Mouse (Mus musculus) macrophage (primary cell): ENCODE data around the gene Mtrex. TPM values are rescaled to one million over a fixed set of nuclear protein-coding genes. Genes with fewer than 3 reads are reported as not detected.

ENCODE experiments used
- H3K27ac ChIP-seq: fragments of 350-480 bp; formaldehyde crosslinking; 2 replicates; pipeline ENCODE4 v1.9.0; 2021
- H3K36me3 ChIP-seq: fragments of 350-480 bp; formaldehyde crosslinking; 2 replicates; pipeline ENCODE4 v1.9.0; 2021; ENCODE audit errors: inconsistent target
- H3K4me3 ChIP-seq: fragments of 350-480 bp; formaldehyde crosslinking; 2 replicates; pipeline ENCODE4 v1.9.0; 2021; ENCODE audit errors: inconsistent target
- H3K79me2 ChIP-seq: fragments of 350-480 bp; formaldehyde crosslinking; 2 replicates; pipeline ENCODE4 v1.9.0; 2021; ENCODE audit errors: inconsistent target
- WGBS: methylation state at CpG from one replicate; pipeline ENCODE4 v1.1.7; 2026; ENCODE audit warnings: inconsistent platforms; ENCODE audit not compliant: missing documents; 5-methylcytosine and 5-hydroxymethylcytosine counted together
- polyA plus RNA-seq: library from polyadenylated mRNA; stranded (reverse); fragments of 250-400 nt; gene quantifications from 3 replicates; pipeline ENCODE4 v1.2.4, GENCODE M21; 2018; ENCODE audit warnings: inconsistent platforms

Mtrex gene
- polyA plus RNA-seq, 1 experiment from 2014 or later, result 43.6 TPM

DNA sequence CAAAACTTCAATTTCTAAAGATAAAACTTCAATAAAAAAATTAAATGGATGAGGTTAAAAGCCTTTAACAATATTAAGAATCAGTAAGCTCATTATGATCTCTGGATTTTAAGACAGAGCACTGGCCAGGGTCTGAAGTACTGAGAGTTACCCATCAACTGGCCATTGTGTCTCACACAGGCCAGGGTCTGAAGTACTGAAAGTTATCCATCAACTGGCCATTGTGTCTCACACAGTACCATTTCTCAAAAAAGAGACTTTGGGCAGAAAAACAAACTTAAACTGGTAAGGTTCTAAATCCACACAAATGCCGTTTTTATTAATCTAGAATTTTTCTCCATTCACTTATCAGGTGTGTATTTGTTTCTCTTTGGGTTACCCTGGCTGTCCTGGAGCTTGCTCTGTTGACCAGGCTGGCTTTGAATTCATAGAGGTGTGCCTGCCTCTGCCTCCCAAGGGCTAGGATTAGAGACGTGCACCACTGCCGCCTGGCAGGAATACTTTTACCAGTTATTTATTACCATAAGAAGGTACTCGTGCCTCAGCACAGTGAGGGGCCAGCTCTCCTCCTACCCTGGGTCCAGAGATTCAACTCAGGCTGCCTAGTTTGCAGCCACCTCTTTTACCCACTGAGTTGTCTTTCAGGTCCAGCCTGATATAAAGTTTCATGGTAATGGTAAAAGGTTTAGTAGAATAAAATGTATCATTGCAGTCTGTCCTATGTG, 7.9 kb downstream of the Mtrex start:
- Histone ChIP-seq H3K4me3 (no peak overlapping the region), H3K27ac (no peak overlapping the region), H3K79me2 (peaks cover 38% of the 10 kb centered on the region), H3K36me3 (peaks cover 55% of the 10 kb centered on the region)
- WGBS, result 96% methylated on average over 4 of the region's 4 CpGs

DNA sequence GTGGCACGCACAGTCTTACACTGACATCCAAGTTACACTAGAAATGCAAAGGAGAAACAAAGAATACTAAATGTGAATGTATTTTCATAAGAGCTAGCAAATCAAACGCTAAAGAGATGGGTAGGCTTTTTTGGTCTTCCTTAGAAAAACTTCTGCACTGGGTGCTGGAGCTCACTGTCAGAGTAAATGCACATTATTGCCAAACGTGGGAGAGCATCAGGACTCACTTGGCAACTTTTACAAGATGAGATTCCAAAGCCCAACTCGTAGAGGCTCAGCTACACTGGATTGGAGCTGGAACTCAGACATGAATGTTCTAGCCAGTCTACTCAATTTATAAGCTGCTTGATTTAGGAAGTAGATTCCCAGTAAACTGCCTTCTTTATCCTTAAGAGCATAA, 16.8 kb downstream of the Mtrex start:
- Histone ChIP-seq H3K36me3 (peaks cover 75% of the 10 kb centered on the region), H3K27ac (no peak overlapping the region), H3K4me3 (no peak overlapping the region), H3K79me2 (no peaks in the 10 kb centered on the region)
- 93% methylated on average over 4 of the region's 4 CpGs for WGBS

DNA sequence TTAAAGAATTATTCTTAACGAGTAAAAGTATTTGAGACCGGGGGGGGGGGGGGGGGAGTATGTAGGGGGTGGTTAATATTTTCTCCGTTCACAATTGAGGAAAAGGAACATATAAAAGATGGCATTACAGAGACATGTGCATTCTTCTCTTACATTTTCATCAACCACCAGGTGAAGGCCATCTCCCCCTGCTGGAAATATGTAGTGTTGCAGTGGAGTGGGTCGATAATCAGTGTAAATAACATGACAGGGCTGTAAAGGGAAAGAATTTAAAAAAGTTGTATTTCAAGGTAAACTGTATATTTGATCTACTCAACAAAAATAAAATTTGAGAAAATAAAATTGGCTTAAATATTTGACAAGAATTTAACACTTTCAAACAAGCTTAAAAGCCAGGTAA, 17.5 kb downstream of the Mtrex start:
- H3K79me2 ChIP-seq, result no peaks in the 10 kb centered on the region
- 41% methylated on average over 3 of the region's 4 CpGs for WGBS
- H3K4me3 ChIP-seq, result no peak overlapping the region
- H3K36me3 ChIP-seq, result peaks cover 74% of the 10 kb centered on the region
- no peak overlapping the region for H3K27ac ChIP-seq

DNA sequence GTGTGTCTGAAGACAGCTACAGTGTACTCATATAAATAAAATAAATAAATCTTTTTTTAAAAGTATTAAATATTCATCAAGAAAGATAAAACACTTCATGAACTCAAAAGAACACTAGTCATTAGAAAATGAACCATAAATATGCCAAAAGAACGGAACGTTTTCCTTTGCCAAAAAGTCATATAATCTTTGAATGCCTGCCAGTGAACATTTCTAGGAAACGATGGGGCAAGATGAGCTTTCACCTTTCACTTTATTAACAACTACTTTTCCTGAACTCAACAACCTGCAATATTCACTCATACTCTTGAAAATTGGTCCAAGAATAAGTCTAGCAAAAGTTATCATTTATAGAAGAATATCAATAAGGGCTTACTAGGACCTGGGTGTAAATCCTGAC, 25.0 kb downstream of the Mtrex start:
- Histone ChIP-seq H3K27ac (no peak overlapping the region), H3K4me3 (no peak overlapping the region), H3K79me2 (no peaks in the 10 kb centered on the region), H3K36me3 (peaks cover 81% of the 10 kb centered on the region)
- WGBS, result 96% methylated on average over 3 of the region's 3 CpGs

DNA sequence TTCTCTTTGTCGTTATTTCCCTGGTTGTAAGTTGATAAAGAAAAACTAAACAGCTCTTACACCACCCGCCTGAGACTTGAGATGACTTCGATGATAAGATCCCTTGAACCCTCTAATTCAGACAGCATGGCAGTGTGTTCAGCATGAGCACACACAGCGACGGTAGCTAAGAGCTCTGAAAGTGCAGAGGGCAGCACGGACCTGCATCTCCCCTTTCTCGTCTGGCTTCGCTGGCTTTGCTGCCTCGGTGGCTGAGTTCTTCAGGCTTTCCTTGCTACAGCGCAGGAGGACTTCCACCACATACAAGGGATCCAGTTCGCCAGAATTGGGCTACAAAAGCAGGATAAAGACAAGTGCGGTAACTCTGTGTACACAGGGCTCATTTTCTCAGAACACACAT, 40.0 kb downstream of the Mtrex start:
- H3K79me2 ChIP-seq, result no peaks in the 10 kb centered on the region
- H3K36me3 ChIP-seq, result peaks cover 71% of the 10 kb centered on the region
- H3K4me3 ChIP-seq, result no peak overlapping the region
- 96% methylated on average over 12 of the region's 12 CpGs for WGBS
- no peak overlapping the region for H3K27ac ChIP-seq

DNA sequence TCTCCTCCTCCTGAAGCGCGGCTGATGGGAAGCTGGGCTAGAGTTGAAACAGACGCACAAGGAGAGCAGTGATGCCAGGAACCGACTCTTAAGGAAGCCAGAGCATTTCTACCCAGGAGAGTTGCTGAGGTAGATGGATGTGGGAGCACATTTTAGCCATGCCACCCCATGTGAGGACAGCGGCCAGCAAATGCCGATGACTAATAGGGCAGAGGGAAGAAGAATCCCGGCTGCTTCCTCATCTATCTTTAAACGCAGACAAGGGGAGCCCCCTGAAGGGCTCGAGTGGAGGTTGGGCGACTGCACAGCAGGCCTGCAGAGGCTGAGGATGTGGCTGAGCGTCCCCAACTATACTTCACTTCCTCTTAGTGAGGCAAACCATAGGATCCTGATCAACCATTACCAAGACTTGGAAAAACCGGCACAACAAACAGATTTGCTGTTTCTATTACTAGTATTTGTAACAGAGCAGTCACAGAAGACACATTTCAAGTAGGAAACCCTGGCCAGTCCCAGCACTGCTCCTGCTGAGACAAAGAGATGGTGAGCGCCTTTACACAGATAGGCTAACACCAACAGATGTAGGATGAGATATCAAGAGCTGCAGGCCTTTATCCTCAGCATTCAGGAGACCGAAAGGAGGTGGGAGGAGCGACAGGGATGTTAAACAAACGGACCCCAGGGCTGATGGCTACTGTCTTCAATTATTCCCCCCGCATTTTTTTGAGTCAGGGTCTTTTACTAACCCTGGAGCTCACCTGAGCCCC, 55.5 kb downstream of the Mtrex start:
- Histone ChIP-seq H3K36me3 (peaks cover 58% of the 10 kb centered on the region), H3K4me3 (no peak overlapping the region), H3K27ac (no peak overlapping the region), H3K79me2 (no peaks in the 10 kb centered on the region)
- WGBS, result 59% methylated on average over 17 of the region's 17 CpGs

DNA sequence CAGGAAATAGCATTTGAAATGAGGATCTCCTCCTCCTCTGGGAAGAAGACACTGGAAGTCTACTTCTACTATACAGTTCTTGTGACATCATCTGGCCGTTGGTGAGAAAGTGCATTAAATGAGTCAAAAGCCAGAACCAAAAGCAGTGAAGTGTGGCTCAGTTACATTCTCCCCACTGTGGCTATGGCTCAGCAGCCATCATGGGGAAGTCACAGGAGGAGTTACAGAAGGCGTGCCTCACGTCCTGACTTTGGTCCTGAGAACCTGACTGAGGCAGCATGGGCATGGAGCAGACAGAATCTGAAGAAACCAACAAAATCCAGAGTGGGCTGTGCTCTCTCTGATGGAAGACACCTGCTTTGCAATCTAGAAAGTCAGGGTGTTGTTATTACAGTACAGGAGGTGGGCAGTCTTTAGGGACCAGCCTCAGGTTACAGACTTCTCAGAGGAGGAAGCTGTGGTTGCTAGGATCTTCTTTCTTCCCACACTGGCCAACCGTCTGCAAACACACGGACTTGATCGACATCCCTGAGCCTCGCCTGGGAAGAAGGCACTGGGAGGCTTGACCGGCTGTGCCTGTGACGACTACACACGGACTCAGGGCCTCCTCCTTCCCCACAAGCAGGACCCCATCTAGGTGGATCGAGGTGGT, 57.0 kb downstream of the Mtrex start:
- 55% methylated on average over 11 of the region's 11 CpGs for WGBS
- Histone ChIP-seq H3K4me3 (no peak overlapping the region), H3K36me3 (peaks cover 63% of the 10 kb centered on the region), H3K27ac (no peak overlapping the region), H3K79me2 (no peaks in the 10 kb centered on the region)

DNA sequence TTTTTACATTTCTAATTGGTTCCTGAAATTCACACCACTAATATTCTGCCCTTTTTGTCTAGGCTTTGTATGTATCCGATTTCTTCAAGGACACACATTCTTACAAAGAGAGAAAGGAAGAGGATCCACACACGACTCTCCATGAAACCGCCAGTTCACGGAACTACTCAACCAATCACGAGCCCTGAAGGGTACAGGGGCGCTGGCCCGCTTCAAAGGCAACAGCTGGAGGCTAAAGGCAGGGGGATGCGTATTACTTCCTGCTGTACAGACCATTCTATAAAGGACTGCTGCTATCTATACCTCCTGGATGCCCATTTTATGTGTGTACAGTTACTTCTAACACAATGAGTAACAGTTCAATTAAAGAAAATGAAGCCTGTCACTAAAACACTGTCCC, 59.8 kb downstream of the Mtrex start:
- Histone ChIP-seq H3K36me3 (peaks cover 40% of the 10 kb centered on the region), H3K4me3 (no peak overlapping the region), H3K79me2 (no peaks in the 10 kb centered on the region), H3K27ac (no peak overlapping the region)
- WGBS, result 94% methylated on average over 8 of the region's 8 CpGs

DNA sequence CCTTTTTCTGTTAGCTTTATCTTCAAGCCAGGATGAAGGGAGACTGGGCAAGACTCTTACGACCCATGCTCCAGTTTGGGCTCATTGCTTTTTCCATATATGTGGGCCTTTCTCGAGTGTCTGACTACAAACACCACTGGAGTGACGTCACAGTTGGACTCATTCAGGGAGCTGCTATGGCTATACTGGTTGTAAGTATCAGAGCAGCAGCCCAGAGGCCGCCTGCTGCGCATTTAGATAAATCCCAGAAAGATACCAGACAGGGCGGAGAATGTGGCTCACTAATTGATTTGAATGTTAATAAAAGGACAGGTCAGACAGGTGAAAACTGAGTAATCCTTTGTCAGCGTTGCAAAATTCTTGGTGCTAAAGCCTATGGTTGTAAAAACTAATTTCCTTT, 60.4 kb downstream of the Mtrex start:
- Histone ChIP-seq H3K36me3 (peaks cover 38% of the 10 kb centered on the region), H3K79me2 (no peaks in the 10 kb centered on the region), H3K4me3 (no peak overlapping the region), H3K27ac (no peak overlapping the region)
- WGBS, result 89% methylated on average over 7 of the region's 7 CpGs

DNA sequence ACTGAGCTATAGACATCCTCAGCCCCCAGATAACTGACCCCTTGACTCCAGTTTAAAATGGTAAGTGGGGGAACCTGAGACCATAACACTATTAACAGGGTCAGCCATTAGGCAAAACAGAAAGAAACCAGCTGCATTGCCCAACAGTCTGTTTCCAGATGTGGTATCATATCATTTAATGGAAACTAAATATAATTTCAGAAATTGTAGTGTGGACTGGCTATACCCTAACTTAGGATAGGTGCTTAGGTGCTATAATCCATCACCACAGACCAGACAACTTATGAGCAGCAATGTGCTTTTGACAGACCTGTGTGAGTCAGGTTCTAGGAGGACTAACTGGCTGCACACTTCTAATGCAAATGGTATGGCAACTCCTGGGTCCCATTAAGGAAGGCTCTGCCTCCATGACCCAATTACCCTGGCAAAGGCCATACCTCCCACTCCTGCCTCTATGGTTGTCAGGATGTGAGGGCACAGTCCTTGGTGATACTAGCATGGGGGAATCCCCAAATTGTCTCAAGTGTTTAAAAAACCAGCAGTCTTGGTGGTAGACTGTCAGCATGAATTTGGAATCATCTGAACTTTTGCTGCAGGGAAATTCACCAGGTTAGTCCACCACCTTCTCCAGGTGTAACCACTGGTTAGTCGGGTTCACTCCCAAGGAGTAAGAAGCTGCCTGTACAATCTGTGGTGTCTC, 64.1 kb downstream of the Mtrex start:
- H3K4me3 ChIP-seq, result no peak overlapping the region
- WGBS, result 93% methylated on average over 1 of the region's 1 CpGs
- no peak overlapping the region for H3K27ac ChIP-seq
- H3K36me3 ChIP-seq, result peaks cover 28% of the 10 kb centered on the region
- no peaks in the 10 kb centered on the region for H3K79me2 ChIP-seq

DNA sequence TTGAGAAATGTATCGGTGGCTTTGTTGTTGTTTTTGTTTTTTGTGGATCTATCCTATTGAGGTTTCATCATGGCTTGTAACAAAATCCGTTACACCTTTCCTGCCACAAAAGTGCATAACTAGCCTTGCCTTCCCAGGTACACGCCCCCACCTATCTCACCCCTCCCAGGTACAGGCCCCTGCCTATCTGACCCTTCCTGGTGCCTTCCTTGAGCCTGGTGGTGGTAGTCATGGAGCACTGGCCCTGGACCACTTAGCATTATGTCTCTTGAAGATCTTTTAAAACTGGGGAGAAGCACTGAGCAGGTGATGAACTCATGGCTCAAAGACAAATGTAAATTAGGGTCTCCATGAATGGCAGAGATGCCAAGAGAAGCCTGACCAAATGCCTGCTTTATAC, 64.9 kb downstream of the Mtrex start:
- peaks cover 20% of the 10 kb centered on the region for H3K36me3 ChIP-seq
- no peak overlapping the region for H3K27ac ChIP-seq
- WGBS, result 90% methylated on average over 3 of the region's 3 CpGs

DNA sequence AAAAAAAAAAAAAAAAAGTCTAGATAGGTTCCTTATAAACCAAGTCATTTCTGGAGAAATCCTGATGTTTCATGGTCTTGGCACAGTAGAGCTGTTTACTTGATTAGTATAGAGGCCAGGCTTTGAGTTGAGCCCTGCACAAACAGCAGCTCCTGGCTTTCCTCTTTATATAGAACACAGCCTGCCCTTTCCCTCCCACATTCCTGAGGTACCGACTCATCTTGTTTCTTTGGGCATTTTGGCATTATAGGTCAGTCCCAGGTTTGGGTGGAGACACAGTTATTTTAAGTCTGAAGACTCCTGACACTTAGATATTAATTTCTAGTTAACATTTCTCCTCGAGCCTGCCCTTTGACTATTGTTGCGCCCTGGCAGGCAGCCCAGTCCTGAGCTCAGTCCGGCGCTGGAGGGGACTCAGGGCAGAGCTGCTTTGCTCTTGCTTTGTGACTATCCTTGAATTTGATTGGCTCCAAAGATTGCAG, 65.3 kb downstream of the Mtrex start:
- H3K79me2 ChIP-seq, result no peaks in the 10 kb centered on the region
- no peak overlapping the region for H3K27ac ChIP-seq
- WGBS, result 93% methylated on average over 4 of the region's 5 CpGs
- H3K36me3 ChIP-seq, result peaks cover 15% of the 10 kb centered on the region
- H3K4me3 ChIP-seq, result no peak overlapping the region

More for the DNA sequence above, 64.9 kb downstream of the Mtrex start:
- H3K4me3 ChIP-seq, result no peak overlapping the region
- H3K79me2 ChIP-seq, result no peaks in the 10 kb centered on the region

DNA sequence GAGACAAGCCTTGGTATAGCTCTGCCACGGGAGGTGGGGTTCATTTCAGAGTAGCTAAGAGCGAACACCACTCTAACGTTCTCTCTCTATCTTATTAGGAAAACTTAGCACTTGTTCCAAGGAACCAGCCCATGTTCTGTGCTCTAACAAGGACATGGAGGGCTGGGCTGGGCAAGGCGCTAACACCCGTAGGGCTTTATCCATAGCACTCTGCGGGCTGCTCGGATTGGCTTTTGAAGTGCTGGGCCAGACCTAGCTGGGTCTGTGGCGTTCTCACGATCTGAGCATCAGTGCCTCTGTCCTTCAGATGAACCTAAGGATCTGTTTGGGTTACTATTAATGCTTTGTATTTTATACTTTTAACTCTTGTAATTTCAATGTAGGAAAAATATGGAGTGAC, 66.3 kb downstream of the Mtrex start:
- Histone ChIP-seq H3K36me3 (peaks cover 11% of the 10 kb centered on the region; the same call in 1 of the 2 replicates), H3K4me3 (no peak overlapping the region), H3K27ac (no peak overlapping the region), H3K79me2 (no peaks in the 10 kb centered on the region)
- WGBS, result 97% methylated on average over 8 of the region's 9 CpGs

DNA sequence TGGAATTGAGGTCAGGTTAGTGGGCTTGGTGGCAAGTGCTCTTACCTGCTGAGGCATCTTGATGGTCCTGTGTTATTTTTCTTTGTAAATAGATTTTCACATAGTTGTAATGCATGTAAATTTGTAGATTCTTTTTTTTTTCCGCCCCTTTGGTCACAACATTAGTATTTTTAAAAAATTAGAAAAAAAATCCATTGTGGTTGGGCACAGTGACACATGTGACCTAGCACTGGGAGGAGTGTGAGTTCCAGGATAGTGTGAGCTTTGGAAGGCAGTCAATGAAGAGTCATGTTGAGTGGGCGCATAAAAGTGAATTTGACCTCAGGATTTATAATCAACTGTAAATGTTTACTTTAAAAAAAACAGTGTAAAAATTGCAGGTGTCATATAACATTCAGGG, 66.8 kb downstream of the Mtrex start:
- Histone ChIP-seq H3K4me3 (no peak overlapping the region), H3K36me3 (peaks cover 6% of the 10 kb centered on the region; the same call in 1 of the 2 replicates), H3K79me2 (no peaks in the 10 kb centered on the region), H3K27ac (no peak overlapping the region)
- 90% methylated on average over 2 of the region's 2 CpGs for WGBS
